Mouse (Mus musculus) erythroblast, embryonic 14.5 days (primary cell): ENCODE results near the gene Alox5.

Experiments used
- GATA1 ChIP-seq: IDR thresholded peaks from 2 replicates; pipeline ENCODE4 v1.6.1; 2012; ENCODE audit warnings: low read length, inconsistent platforms, mixed read lengths
- TAL1 ChIP-seq: IDR thresholded peaks from 3 replicates; pipeline ENCODE4 v1.6.1; 2012; ENCODE audit warnings: low read length, inconsistent platforms, mixed read lengths

GRCm38 (mm10) chr6:116405715-116406114, 55.3 kb downstream of the Alox5 start:
- no peak for TF ChIP-seq GATA1
- no peak for TF ChIP-seq TAL1
